Mouse (Mus musculus) megakaryocyte, embryonic 14.5 days (primary cell): ENCODE data around the gene Tmem256. TPM values are rescaled to one million over a fixed set of nuclear protein-coding genes. Genes with fewer than 3 reads are reported as not detected.

Experiments used
- H3K27me3 ChIP-seq: replicated peaks from 2 replicates; pipeline ENCODE3; 2012; ENCODE audit warnings: inconsistent platforms
- H3K36me3 ChIP-seq: replicated peaks from 2 replicates; pipeline ENCODE3; 2012; ENCODE audit warnings: low read length, inconsistent platforms, mixed read lengths
- H3K4me1 ChIP-seq: 2 replicates; pipeline ENCODE4 v1.6.1; 2012; ENCODE audit warnings: inconsistent platforms
- H3K4me3 ChIP-seq: replicated peaks from 2 replicates; pipeline ENCODE3; 2012; ENCODE audit warnings: moderate library complexity, mild to moderate bottlenecking, inconsistent platforms
- H3K9me3 ChIP-seq: 2 replicates; pipeline ENCODE4 v1.6.1; 2012; ENCODE audit warnings: inconsistent platforms
- FLI1 ChIP-seq: IDR thresholded peaks from 2 replicates; pipeline ENCODE4 v1.6.1; 2012; ENCODE audit warnings: low read length, inconsistent platforms, mixed read lengths
- GATA1 ChIP-seq: IDR thresholded peaks from 3 replicates; pipeline ENCODE4 v1.6.1; 2012; ENCODE audit warnings: mixed read lengths, low read length, inconsistent platforms, borderline replicate concordance
- polyA plus RNA-seq: library from polyadenylated mRNA; stranded (reverse); fragments of >175 nt; gene quantifications from 2 replicates; pipeline ENCODE4 v1.2.3, GENCODE M21; 2012; ENCODE audit warnings: low replicate concordance; ENCODE audit not compliant: insufficient read depth

The Tmem256 gene
- 742 and 1,105 TPM in 2 replicates for polyA plus RNA-seq

- Histone ChIP-seq H3K9me3 (no peaks in the 10 kb centered on the region), H3K4me3 (peak within 1 kb of the TSS; percentile 93), H3K36me3 (peaks cover 11% of the 10 kb centered on the region), H3K4me1 (peaks cover 60% of the 10 kb centered on the region), H3K27me3 (peaks cover 39% of the 10 kb centered on the region)
- TF ChIP-seq GATA1 (no peak), FLI1 (no peak)
Observed at GRCm38 (mm10) chr11:69837952-69838713, at the start of gene Tmem256. Tmem256 (plus strand) TSS chr11:69838514.

- H3K4me3 ChIP-seq, result no peak overlapping the region
- H3K27me3 ChIP-seq, result peaks cover 24% of the 10 kb centered on the region
- peaks cover 19% of the 10 kb centered on the region for H3K4me1 ChIP-seq
- H3K36me3 ChIP-seq, result no peaks in the 10 kb centered on the region
- no peaks in the 10 kb centered on the region for H3K9me3 ChIP-seq
- TF ChIP-seq FLI1 (no peak), GATA1 (no peak)
Observed at GRCm38 (mm10) chr11:69789431-69789830, 48.9 kb upstream of the Tmem256 start.

DNA sequence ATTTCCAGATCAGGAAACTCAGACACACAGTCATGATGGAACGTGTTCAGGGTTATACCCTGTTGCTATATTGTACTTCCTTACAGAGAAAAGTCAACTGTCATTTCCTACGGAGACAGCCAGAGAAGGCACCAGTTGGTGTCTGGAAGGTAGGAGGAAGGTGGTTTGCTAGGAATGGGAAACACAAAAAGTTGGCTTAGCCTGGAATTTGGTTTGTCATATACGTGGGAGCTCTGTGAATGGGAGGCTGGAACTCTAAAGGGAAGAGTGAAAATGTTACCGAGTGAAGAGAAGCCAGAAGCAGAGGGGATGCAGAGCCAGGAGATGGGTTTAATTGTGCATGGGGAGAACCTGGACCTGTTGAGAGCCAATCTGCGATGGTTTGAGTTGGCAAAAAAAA is 46.9 kb upstream of the Tmem256 start:
- Histone ChIP-seq H3K36me3 (no peaks in the 10 kb centered on the region), H3K4me1 (peaks cover 26% of the 10 kb centered on the region), H3K27me3 (peaks cover 30% of the 10 kb centered on the region), H3K4me3 (no peak overlapping the region), H3K9me3 (no peaks in the 10 kb centered on the region)
- TF ChIP-seq GATA1, result no peak
- TF ChIP-seq FLI1, result no peak

GRCm38 (mm10) chr11:69793429-69793828 is 44.9 kb upstream of the Tmem256 start:
- H3K9me3 ChIP-seq, result no peaks in the 10 kb centered on the region
- H3K4me3 ChIP-seq, result no peak overlapping the region
- TF ChIP-seq GATA1, result no peak
- TF ChIP-seq FLI1, result no peak
- peaks cover 43% of the 10 kb centered on the region for H3K27me3 ChIP-seq
- H3K36me3 ChIP-seq, result no peaks in the 10 kb centered on the region
- peaks cover 26% of the 10 kb centered on the region for H3K4me1 ChIP-seq

DNA sequence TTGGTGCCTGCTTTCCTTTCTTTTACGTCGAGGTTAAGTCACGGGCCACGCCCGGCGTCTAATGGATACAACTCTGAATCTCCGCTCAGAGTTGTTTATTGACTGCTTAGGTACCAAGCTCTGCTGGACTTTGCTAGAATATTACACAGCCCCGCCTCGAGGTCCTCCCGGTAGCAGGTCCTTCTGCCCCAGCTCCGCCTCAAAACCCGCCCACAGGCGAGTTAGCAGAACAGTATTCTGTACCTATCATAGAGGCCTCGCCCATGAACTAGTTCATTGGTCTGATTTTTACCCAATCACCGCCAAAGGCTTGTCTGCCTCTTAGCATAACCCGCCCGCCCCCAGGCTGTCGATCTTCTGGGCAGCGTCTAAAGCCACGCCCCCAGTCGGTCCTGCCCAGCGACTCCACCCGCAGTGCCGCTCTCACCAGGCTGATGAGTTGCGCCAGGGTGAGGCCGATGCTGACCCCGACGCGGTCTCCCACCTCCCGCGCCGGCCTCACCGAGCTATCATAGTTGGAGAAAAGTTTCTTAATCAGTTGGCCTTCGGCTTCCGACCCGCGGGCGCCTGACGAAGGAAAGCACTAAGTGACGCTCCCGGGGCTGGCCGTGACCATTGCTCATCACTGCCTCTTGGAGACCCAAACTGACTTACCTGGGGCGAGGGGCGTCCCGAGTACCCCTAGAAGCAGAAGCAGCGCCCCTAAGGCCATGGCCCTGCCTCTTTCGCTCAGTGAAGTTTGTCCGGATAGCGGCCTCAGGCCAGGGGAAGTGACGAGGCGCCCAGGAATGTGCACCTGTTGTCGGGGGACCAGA is 42.9 kb upstream of the Tmem256 start, which contains the start of gene Chrnb1:
TSS of gene Chrnb1 (minus strand) at position 776 of the 815 bp plus-strand sequence.
- Histone ChIP-seq H3K27me3 (peaks cover 56% of the 10 kb centered on the region), H3K4me3 (peak within 1 kb of the TSS; percentile 91), H3K4me1 (peaks cover 40% of the 10 kb centered on the region), H3K36me3 (no peaks in the 10 kb centered on the region), H3K9me3 (no peaks in the 10 kb centered on the region)
- TF ChIP-seq FLI1 (no peak), GATA1 (no peak)

- peaks cover 63% of the 10 kb centered on the region for H3K27me3 ChIP-seq
- H3K4me1 ChIP-seq, result peaks cover 46% of the 10 kb centered on the region
- peak overlapping the region; percentile 91 for H3K4me3 ChIP-seq
- TF ChIP-seq GATA1 (no peak), FLI1 (no peak)
- no peaks in the 10 kb centered on the region for H3K9me3 ChIP-seq
- no peaks in the 10 kb centered on the region for H3K36me3 ChIP-seq
Observed at GRCm38 (mm10) chr11:69795983-69796435, 42.3 kb upstream of the Tmem256 start.

- Histone ChIP-seq H3K36me3 (no peaks in the 10 kb centered on the region), H3K9me3 (no peaks in the 10 kb centered on the region), H3K4me1 (peaks cover 65% of the 10 kb centered on the region), H3K4me3 (no peak overlapping the region), H3K27me3 (peaks cover 78% of the 10 kb centered on the region)
- TF ChIP-seq GATA1 (no peak), FLI1 (no peak)
Observed at GRCm38 (mm10) chr11:69797924-69798323, 40.4 kb upstream of the Tmem256 start.

DNA sequence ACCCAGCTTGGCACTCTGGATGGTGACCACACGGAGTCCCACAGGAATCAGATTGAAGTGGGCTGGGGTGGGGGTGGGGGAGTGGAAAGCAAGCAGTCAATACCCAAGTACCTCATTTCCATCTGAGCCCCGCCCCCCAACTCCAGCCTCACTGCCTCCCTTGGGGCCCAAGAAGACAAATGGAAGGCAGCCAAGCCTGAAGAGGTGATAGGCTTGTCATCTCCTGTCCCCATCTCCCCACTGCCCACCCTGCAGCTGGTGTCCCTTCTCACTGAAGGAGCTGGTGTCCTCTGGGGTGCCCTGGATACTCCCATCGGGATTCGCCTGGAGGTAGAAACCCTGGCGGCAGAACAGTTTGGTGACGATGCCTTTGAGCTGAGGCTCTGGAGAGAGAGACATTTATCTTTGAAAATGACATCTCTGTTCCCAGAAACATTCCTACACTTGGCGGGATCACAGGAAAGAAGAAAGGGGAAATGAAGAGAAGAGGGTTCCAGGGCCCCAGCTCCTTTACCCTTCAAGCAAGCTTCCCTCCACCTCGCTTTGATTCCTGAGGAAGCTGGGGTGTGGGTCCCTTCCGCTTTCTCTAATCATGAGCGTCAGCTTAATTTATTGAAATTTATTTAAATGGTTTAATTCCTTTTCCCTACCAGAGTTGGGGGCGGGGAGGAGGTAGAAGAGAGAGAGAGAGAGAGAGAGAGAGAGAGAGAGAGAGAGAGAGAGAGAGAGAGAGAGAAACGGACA is 38.7 kb upstream of the Tmem256 start:
- Histone ChIP-seq H3K27me3 (peaks cover 83% of the 10 kb centered on the region), H3K9me3 (no peaks in the 10 kb centered on the region), H3K4me1 (peaks cover 77% of the 10 kb centered on the region), H3K36me3 (no peaks in the 10 kb centered on the region), H3K4me3 (peak overlapping the region; percentile 87)
- TF ChIP-seq GATA1, result no peak
- TF ChIP-seq FLI1, result no peak

DNA sequence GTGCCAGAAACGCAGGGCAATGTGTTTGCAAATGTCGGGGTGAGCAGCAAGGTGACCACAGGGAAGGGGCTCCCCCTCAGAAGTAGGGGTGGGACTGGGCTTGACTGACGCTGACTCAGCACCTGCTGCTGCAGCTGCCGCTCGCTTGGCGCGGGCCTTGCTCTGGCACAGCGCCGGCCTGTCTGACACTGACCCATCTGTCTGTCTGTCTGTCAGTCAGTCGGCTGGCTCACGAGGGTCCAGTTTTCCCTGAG is 38.2 kb upstream of the Tmem256 start:
- H3K4me1 ChIP-seq, result peaks cover 75% of the 10 kb centered on the region
- H3K4me3 ChIP-seq, result peak overlapping the region; percentile 87
- H3K9me3 ChIP-seq, result no peaks in the 10 kb centered on the region
- TF ChIP-seq GATA1 (no peak), FLI1 (no peak)
- H3K36me3 ChIP-seq, result no peaks in the 10 kb centered on the region
- peaks cover 88% of the 10 kb centered on the region for H3K27me3 ChIP-seq
